Mouse (Mus musculus) right cerebral cortex, postnatal 36 days (tissue): ENCODE data around the gene Kcnip1.

Experiments used
- DNase-seq, 2 experiments: peaks; one replicate each; pipeline ENCODE4 v3.0.0; 2022; ENCODE audit warnings: low spot score in 2 of 2, mixed read lengths in 1 of 2

Kcnip1 gene

GRCm38 (mm10) chr11:33986525-33986924 is 6.4 kb downstream of the Kcnip1 start:
- no peak for DNase-seq

GRCm38 (mm10) chr11:33980146-33980545 is 12.8 kb downstream of the Kcnip1 start:
- DNase-seq, result no peak

- no peak for DNase-seq
Measured at GRCm38 (mm10) chr11:33975121-33975520, 17.8 kb downstream of the Kcnip1 start.

GRCm38 (mm10) chr11:33974341-33975040 is 18.5 kb downstream of the Kcnip1 start:
- no peak for DNase-seq

- DNase-seq, result no peak
Measured at GRCm38 (mm10) chr11:33972114-33972513, 20.8 kb downstream of the Kcnip1 start.

- DNase-seq, result no peak
Measured at GRCm38 (mm10) chr11:33969199-33969598, 23.8 kb downstream of the Kcnip1 start.

- no peak for DNase-seq
Measured at GRCm38 (mm10) chr11:33967708-33968107, 25.2 kb downstream of the Kcnip1 start.

- DNase-seq, result no peak
Measured at GRCm38 (mm10) chr11:33965380-33965779, 27.6 kb downstream of the Kcnip1 start.

- no peak for DNase-seq
Measured at GRCm38 (mm10) chr11:33962688-33963407, 30.1 kb downstream of the Kcnip1 start, which contains the start of gene Kcnmb1. Kcnmb1 (plus strand) TSS chr11:33963013.

- DNase-seq, result no peak
Measured at GRCm38 (mm10) chr11:33962178-33962577, 30.8 kb downstream of the Kcnip1 start.

GRCm38 (mm10) chr11:33958713-33959112 is 34.2 kb downstream of the Kcnip1 start:
- no peak for DNase-seq

GRCm38 (mm10) chr11:33957595-33957994 is 35.4 kb downstream of the Kcnip1 start:
- no peak for DNase-seq

GRCm38 (mm10) chr11:33956623-33957022 is 36.3 kb downstream of the Kcnip1 start:
- no peak for DNase-seq

- DNase-seq, result no peak
Measured at GRCm38 (mm10) chr11:33955982-33956381, 37.0 kb downstream of the Kcnip1 start.

GRCm38 (mm10) chr11:33951684-33952625 is 41.0 kb downstream of the Kcnip1 start:
- DNase-seq, result no peak

- DNase-seq, result no peak
Measured at GRCm38 (mm10) chr11:33951155-33951554, 41.8 kb downstream of the Kcnip1 start.

- DNase-seq, result no peak
Measured at GRCm38 (mm10) chr11:33946501-33946900, 46.5 kb downstream of the Kcnip1 start.

- no peak for DNase-seq
Measured at GRCm38 (mm10) chr11:33944786-33945328, 48.1 kb downstream of the Kcnip1 start.

GRCm38 (mm10) chr11:33944067-33944785 is 48.7 kb downstream of the Kcnip1 start:
- DNase-seq, result no peak

- DNase-seq, result no peak
Measured at GRCm38 (mm10) chr11:33943565-33943964, 49.4 kb downstream of the Kcnip1 start.
